In genomic region chr6:145348196-145348915, GRCm38 (mm10) we compare ENCODE assay signal across 8 mouse cellular contexts.
DNase-seq lines count a peak whose midpoint lies in the region; ATAC-seq and TF ChIP-seq lines count a peak whose summit lies in the region.
"Had no signal": no experiment of that assay in that cellular context is flagged by ENCODE, and none has a peak within 500 bp of the region (broad histone marks: within the 10 kb centered on the region; RNA-seq: fewer than 3 reads in every experiment).

No protein-coding gene starts in this region.

- no peak overlapping the region for H3K27ac ChIP-seq in kidney, postnatal 0 days
- no peak overlapping the region for H3K27ac ChIP-seq in kidney, embryonic 16.5 days (ENCODE audit: low read length)
- H3K27ac ChIP-seq in ES-Bruce4 (ENCODE audit: insufficient read depth, low read length), result no peak overlapping the region
- no peak overlapping the region for H3K27ac ChIP-seq in neural tube, embryonic 15.5 days (replicated peaks)
- H3K27ac ChIP-seq: limb, embryonic 12.5 days had no signal

- H3K4me2 ChIP-seq in kidney, postnatal 0 days (ENCODE audit: low read length), result no peak overlapping the region
- no peak overlapping the region for H3K4me2 ChIP-seq in kidney, embryonic 16.5 days (replicated peaks; ENCODE audit: low read depth, low read length)
- no peak overlapping the region for H3K4me2 ChIP-seq in neural tube, embryonic 15.5 days
- H3K4me2 ChIP-seq: limb, embryonic 12.5 days had no signal

- TF ChIP-seq POLR2A in ES-Bruce4 (IDR thresholded peaks at IDR 0.05; ENCODE audit: insufficient read depth, low read length), result no peak

- no peaks in the 10 kb centered on the region for H3K36me3 ChIP-seq in kidney, postnatal 0 days (ENCODE audit: insufficient read depth, low read length)
- no peaks in the 10 kb centered on the region for H3K36me3 ChIP-seq in kidney, embryonic 16.5 days (ENCODE audit: insufficient read depth, low read length)
- H3K36me3 ChIP-seq in ES-Bruce4 (ENCODE audit: control insufficient read depth, insufficient read depth, low read length, poor library complexity, severe bottlenecking), result no peaks in the 10 kb centered on the region
- H3K36me3 ChIP-seq in neural tube, embryonic 15.5 days, result no peaks in the 10 kb centered on the region
- H3K36me3 ChIP-seq: limb, embryonic 12.5 days had no signal

- peak; percentile 55; the same call in 1 of the 2 replicates for TF ChIP-seq CTCF in kidney, postnatal 0 days (IDR thresholded peaks at IDR 0.05; ENCODE audit: low read depth)
- peak; percentile 88 for TF ChIP-seq CTCF in ES-Bruce4 (IDR thresholded peaks at IDR 0.05; ENCODE audit: low read depth, low read length)

- WGBS in kidney, postnatal 0 days, result 72% methylated on average over 9 of the region's 9 CpGs
- WGBS in kidney, embryonic 16.5 days, result 71% methylated on average over 9 of the region's 9 CpGs
- WGBS in neural tube, embryonic 15.5 days, result 72% methylated on average over 9 of the region's 9 CpGs

- no peak for TF ChIP-seq EP300 in ES-Bruce4 (IDR thresholded peaks at IDR 0.05; ENCODE audit: insufficient read depth, low read depth, low read length)

- no peak overlapping the region for H3K9ac ChIP-seq in kidney, postnatal 0 days (ENCODE audit: low read depth, low read length)
- H3K9ac ChIP-seq in kidney, embryonic 16.5 days (replicated peaks; ENCODE audit: low read length), result no peak overlapping the region
- H3K9ac ChIP-seq in ES-Bruce4 (ENCODE audit: low read depth, poor library complexity, severe bottlenecking), result no peak overlapping the region
- no peak overlapping the region for H3K9ac ChIP-seq in neural tube, embryonic 15.5 days (replicated peaks)
- H3K9ac ChIP-seq: limb, embryonic 12.5 days had no signal

- H3K4me3 ChIP-seq in kidney, postnatal 0 days (replicated peaks; ENCODE audit: low read depth, low read length), result no peak overlapping the region
- H3K4me3 ChIP-seq in kidney, embryonic 16.5 days (ENCODE audit: low read length), result no peak overlapping the region
- H3K4me3 ChIP-seq in ES-Bruce4 (ENCODE audit: low read depth, low read length), result no peak overlapping the region
- H3K4me3 ChIP-seq in neural tube, embryonic 15.5 days (replicated peaks), result no peak overlapping the region
- H3K4me3 ChIP-seq: limb, embryonic 12.5 days had no signal

- ATAC-seq in kidney, postnatal 0 days (replicated peaks; ENCODE audit: low FRiP score, low read depth), result no peak
- ATAC-seq in kidney, embryonic 16.5 days (ENCODE audit: low FRiP score, low TSS enrichment), result no peak
- ATAC-seq in neural tube, embryonic 15.5 days (ENCODE audit: low FRiP score), result no peak

- H3K27me3 ChIP-seq in kidney, postnatal 0 days (ENCODE audit: insufficient read depth, low read length), result no peaks in the 10 kb centered on the region
- no peaks in the 10 kb centered on the region for H3K27me3 ChIP-seq in kidney, embryonic 16.5 days (ENCODE audit: insufficient read depth, low read length)
- H3K27me3 ChIP-seq in ES-Bruce4 (ENCODE audit: control insufficient read depth, insufficient read depth, low read length, poor library complexity, severe bottlenecking), result no peaks in the 10 kb centered on the region
- no peaks in the 10 kb centered on the region for H3K27me3 ChIP-seq in neural tube, embryonic 15.5 days (replicated peaks)
- H3K27me3 ChIP-seq: limb, embryonic 12.5 days had no signal

- H3K9me3 ChIP-seq in kidney, postnatal 0 days (replicated peaks; ENCODE audit: low read length), result no peaks in the 10 kb centered on the region
- no peaks in the 10 kb centered on the region for H3K9me3 ChIP-seq in kidney, embryonic 16.5 days (ENCODE audit: low read length)
- H3K9me3 ChIP-seq in ES-Bruce4 (replicated peaks; ENCODE audit: control insufficient read depth, insufficient read depth, low read length, poor library complexity, severe bottlenecking), result no peaks in the 10 kb centered on the region
- H3K9me3 ChIP-seq in neural tube, embryonic 15.5 days (replicated peaks), result no peaks in the 10 kb centered on the region
- H3K9me3 ChIP-seq: limb, embryonic 12.5 days had no signal

- H3K4me1 ChIP-seq in kidney, postnatal 0 days (replicated peaks; ENCODE audit: insufficient read depth, low read length), result no peaks in the 10 kb centered on the region
- 0 out of 2 replicates have a peak, but pooled peaks cover 2% of the 10 kb centered on the region for H3K4me1 ChIP-seq in kidney, embryonic 16.5 days (ENCODE audit: insufficient read depth, low read length)
- no peaks in the 10 kb centered on the region for H3K4me1 ChIP-seq in ES-Bruce4 (ENCODE audit: control insufficient read depth, insufficient read depth, low read length)
- no peaks in the 10 kb centered on the region for H3K4me1 ChIP-seq in neural tube, embryonic 15.5 days
- H3K4me1 ChIP-seq: limb, embryonic 12.5 days had no signal

- DNase-seq in kidney, postnatal 0 days (ENCODE audit: low spot score), result no peak
- DNase-seq in cerebellum, adult 8-10 months, result peak; percentile 20
- DNase-seq in monocyte, adult 2 months (ENCODE audit: low read depth in 1 of 2, low spot score in 2 of 2), result peak; percentile 37 to 62
- no peak for DNase-seq in right cerebral cortex, postnatal 36 days (ENCODE audit: low spot score in 2 of 2)

Comparison
In these comparisons a context has a peak if more than half of its experiments do, and no peak if none do; other contexts are left out.
1. DNase-seq: peak in cerebellum, adult 8-10 months (single experiment) and monocyte, adult 2 months (2 of 2); none in kidney, postnatal 0 days (single experiment) and right cerebral cortex, postnatal 36 days (0 of 2).